Mouse (Mus musculus) spleen, adult 2 months (tissue): ENCODE data around the gene Rpl3. TPM values are rescaled to one million over a fixed set of nuclear protein-coding genes. Genes with fewer than 3 reads are reported as not detected.

ENCODE experiments used
- DNase-seq, 2 experiments: peaks; one replicate each; pipeline versions ENCODE4 v3.0.0 to v3.0.0-alpha.2; 2012 to 2021; ENCODE audit warnings: low spot score in 2 of 2, low read depth in 1 of 2
- H3K27ac ChIP-seq: fragments of 200-500 bp; 2 replicates; pipeline ENCODE4 v1.5.1; 2012; ENCODE audit warnings: low read length, inconsistent platforms; ENCODE audit not compliant: insufficient read depth
- H3K27me3 ChIP-seq: fragments of 200-500 bp; 2 replicates; pipeline ENCODE4 v1.6.1; 2012; ENCODE audit warnings: mild to moderate bottlenecking, moderate library complexity, low read length, inconsistent platforms; ENCODE audit not compliant: control insufficient read depth, insufficient read depth
- H3K36me3 ChIP-seq: fragments of 200-500 bp; 2 replicates; pipeline ENCODE4 v1.6.1; 2012; ENCODE audit warnings: mild to moderate bottlenecking, low read length, inconsistent platforms; ENCODE audit not compliant: control insufficient read depth, insufficient read depth
- H3K4me1 ChIP-seq: fragments of 200-500 bp; 2 replicates; pipeline ENCODE4 v1.6.1; 2011; ENCODE audit warnings: inconsistent platforms; ENCODE audit not compliant: control insufficient read depth, insufficient read depth, insufficient read length
- H3K4me3 ChIP-seq: fragments of 200-500 bp; 2 replicates; pipeline ENCODE4 v1.5.1; 2011; ENCODE audit warnings: mild to moderate bottlenecking, inconsistent platforms; ENCODE audit not compliant: insufficient read depth, insufficient read length; ENCODE audit errors: extremely low read depth
- CTCF ChIP-seq: fragments of 200-500 bp; IDR thresholded peaks from 2 replicates; pipeline ENCODE4 v1.5.1; 2011; ENCODE audit warnings: mild to moderate bottlenecking, inconsistent platforms; ENCODE audit not compliant: insufficient read depth, insufficient read length, insufficient replicate concordance; ENCODE audit errors: extremely low read depth
- POLR2A ChIP-seq: fragments of 200-500 bp; IDR thresholded peaks from 2 replicates; pipeline ENCODE4 v1.6.1; 2011; ENCODE audit warnings: low read depth, low read length, inconsistent platforms
- WGBS: fragments of 180-500 bp; shearing (Covaris S2); methylation state at CpG from one replicate; pipeline ENCODE4 v1.1.7; 2018; 5-methylcytosine and 5-hydroxymethylcytosine counted together
- polyA plus RNA-seq: library from polyadenylated mRNA; depleted of rRNA; stranded (reverse); fragments of >200 nt; gene quantifications from 2 replicates; pipeline ENCODE4 v1.2.3, GENCODE M21; 2012; rRNA removed

Gene Rpl3
- polyA plus RNA-seq, 1 experiment, result 833 TPM

DNA sequence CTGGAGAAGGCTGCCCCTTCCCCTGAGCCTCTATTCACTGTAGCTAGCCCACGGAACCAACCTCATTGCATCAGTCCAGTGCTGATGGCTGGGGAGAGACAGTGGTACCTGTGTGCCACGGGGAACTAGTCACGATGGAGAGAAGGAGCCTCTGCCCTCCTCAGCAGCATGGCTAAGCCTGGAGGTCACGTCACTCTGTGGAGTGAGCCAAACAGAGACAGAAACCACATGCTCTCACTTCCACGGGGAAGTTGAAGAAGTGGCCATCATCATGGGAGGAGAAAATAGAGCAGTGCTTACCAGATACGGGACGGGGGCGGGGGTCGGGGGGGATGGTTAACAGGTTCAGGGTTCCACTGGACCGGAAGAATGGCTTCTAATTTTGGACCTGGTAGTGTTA lies 61.3 kb downstream of the Rpl3 start:
- H3K27ac ChIP-seq, result peak overlapping the region; percentile 33; the same call in 1 of the 2 replicates
- H3K4me1 ChIP-seq, result peaks cover 3% of the 10 kb centered on the region; the same call in 1 of the 2 replicates
- no peaks in the 10 kb centered on the region for H3K27me3 ChIP-seq
- WGBS, result 52% methylated on average over 10 of the region's 10 CpGs
- TF ChIP-seq CTCF (no peak), POLR2A (no peak)
- DNase-seq, result no peak
- no peaks in the 10 kb centered on the region for H3K36me3 ChIP-seq
- H3K4me3 ChIP-seq, result no peak overlapping the region

DNA sequence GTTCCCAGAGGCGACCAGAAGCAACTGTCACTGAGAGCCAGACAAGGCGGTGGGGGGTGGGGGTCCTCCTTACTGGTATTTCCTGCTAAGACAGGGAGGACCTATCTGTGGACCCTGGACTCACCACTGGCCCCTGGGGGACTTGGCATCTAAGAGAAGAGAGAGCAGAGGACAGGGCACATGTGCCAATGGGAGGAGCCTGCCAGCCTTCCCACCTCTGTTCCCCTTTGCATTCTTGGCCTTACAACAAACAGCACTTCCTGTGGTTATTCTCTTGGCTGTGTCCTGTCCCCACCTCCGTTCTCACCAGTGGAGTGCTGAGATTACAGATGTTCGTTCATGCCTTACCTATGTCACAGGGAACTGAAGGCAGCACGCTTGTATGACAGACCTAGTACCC lies 62.8 kb downstream of the Rpl3 start:
- 44% methylated on average over 5 of the region's 5 CpGs for WGBS
- DNase-seq, result no peak
- no peak overlapping the region for H3K27ac ChIP-seq
- no peaks in the 10 kb centered on the region for H3K36me3 ChIP-seq
- H3K4me1 ChIP-seq, result peaks cover 11% of the 10 kb centered on the region; the same call in 1 of the 2 replicates
- H3K4me3 ChIP-seq, result no peak overlapping the region
- TF ChIP-seq POLR2A (no peak), CTCF (no peak)
- H3K27me3 ChIP-seq, result no peaks in the 10 kb centered on the region

Other genes with a start within 250 kb of the Rpl3 start
- 99.9 and 104 TPM in 2 replicates for gene Apobec3, start 200.2 kb downstream of the Rpl3 start, polyA plus RNA-seq
- 82.9 and 95.8 TPM in 2 replicates for gene Cbx7, start 120.7 kb downstream of the Rpl3 start, polyA plus RNA-seq
- 14.5 and 17.5 TPM in 2 replicates for gene Pdgfb, start 76.9 kb downstream of the Rpl3 start, polyA plus RNA-seq
- 9.9 and 13.5 TPM in 2 replicates for gene Syngr1, start 534 bp downstream of the Rpl3 start, polyA plus RNA-seq
- gene Tab1, start 41.3 kb upstream of the Rpl3 start, polyA plus RNA-seq, result 16.1 and 21.4 TPM in 2 replicates
- 2.9 and 3.4 TPM in 2 replicates for gene Mgat3, start 81.9 kb upstream of the Rpl3 start, polyA plus RNA-seq
- 11.7 and 13.1 TPM in 2 replicates for gene Mief1, start 142.2 kb upstream of the Rpl3 start, polyA plus RNA-seq
- gene AC140267.1, start 144.0 kb upstream of the Rpl3 start, polyA plus RNA-seq, result not detected in 2 replicates
- 101 and 146 TPM in 2 replicates for gene Atf4, start 163.3 kb upstream of the Rpl3 start, polyA plus RNA-seq
- gene Rps19bp1, start 172.4 kb upstream of the Rpl3 start, polyA plus RNA-seq, result 10.4 and 17.7 TPM in 2 replicates
- 18.9 and 23.7 TPM in 2 replicates for gene Cacna1i, start 195.4 kb upstream of the Rpl3 start, polyA plus RNA-seq